Mouse (Mus musculus): ENCODE results near the gene Gm20662. TPM values are rescaled to one million over a fixed set of nuclear protein-coding genes. Genes with fewer than 3 reads are reported as not detected.

Gene Gm20662
- polyA plus RNA-seq, 1 experiment from 2014 or later, result 0.25 TPM

GRCm38 (mm10) chr9:107955613-107956289 lies 40.4 kb upstream of the Gm20662 start:
- Histone ChIP-seq H3K9ac (ENCODE audit: low read depth, low read length) (no peak overlapping the region), H3K36me3 (ENCODE audit: insufficient read depth, low read length) (peaks cover 9% of the 10 kb centered on the region), H3K4me3 (replicated peaks; ENCODE audit: low read depth, low read length) (no peak overlapping the region), H3K4me2 (ENCODE audit: low read length) (no peak overlapping the region), H3K27me3 (ENCODE audit: insufficient read depth, low read length) (no peaks in the 10 kb centered on the region), H3K27ac (no peak overlapping the region), H3K4me1 (replicated peaks; ENCODE audit: insufficient read depth, low read length) (no peaks in the 10 kb centered on the region), H3K9me3 (replicated peaks; ENCODE audit: low read length) (no peaks in the 10 kb centered on the region)
- no peak for TF ChIP-seq CTCF (IDR thresholded peaks at IDR 0.05; ENCODE audit: low read depth)
- no peak for DNase-seq (ENCODE audit: low spot score)
- ATAC-seq (replicated peaks; ENCODE audit: low FRiP score, low read depth), result no peak
- WGBS, result 83% methylated on average over 6 of the region's 6 CpGs

- no peak for TF ChIP-seq CTCF (IDR thresholded peaks at IDR 0.05; ENCODE audit: low read depth)
- no peaks in the 10 kb centered on the region for H3K4me1 ChIP-seq (replicated peaks; ENCODE audit: insufficient read depth, low read length)
- H3K4me2 ChIP-seq (ENCODE audit: low read length), result no peak overlapping the region
- whole genome bisulfite sequencing, result 64% methylated on average over 6 of the region's 6 CpGs
- peaks cover 9% of the 10 kb centered on the region for H3K36me3 ChIP-seq (ENCODE audit: insufficient read depth, low read length)
- H3K27me3 ChIP-seq (ENCODE audit: insufficient read depth, low read length), result no peaks in the 10 kb centered on the region
- H3K4me3 ChIP-seq (replicated peaks; ENCODE audit: low read depth, low read length), result no peak overlapping the region
- DNase-seq (ENCODE audit: low spot score), result no peak
- ATAC-seq (replicated peaks; ENCODE audit: low FRiP score, low read depth), result no peak
- no peak overlapping the region for H3K9ac ChIP-seq (ENCODE audit: low read depth, low read length)
- no peaks in the 10 kb centered on the region for H3K9me3 ChIP-seq (replicated peaks; ENCODE audit: low read length)
- H3K27ac ChIP-seq, result no peak overlapping the region
Measured at GRCm38 (mm10) chr9:107957141-107957540, 39.0 kb upstream of the Gm20662 start.

GRCm38 (mm10) chr9:107959896-107960295 lies 36.3 kb upstream of the Gm20662 start:
- peaks cover 9% of the 10 kb centered on the region for H3K36me3 ChIP-seq (ENCODE audit: insufficient read depth, low read length)
- no peak overlapping the region for H3K4me3 ChIP-seq (replicated peaks; ENCODE audit: low read depth, low read length)
- H3K27me3 ChIP-seq (ENCODE audit: insufficient read depth, low read length), result no peaks in the 10 kb centered on the region
- DNase-seq (ENCODE audit: low spot score) (no peak), ATAC-seq (replicated peaks; ENCODE audit: low FRiP score, low read depth) (no peak)
- no peak for TF ChIP-seq CTCF (IDR thresholded peaks at IDR 0.05; ENCODE audit: low read depth)
- no peak overlapping the region for H3K4me2 ChIP-seq (ENCODE audit: low read length)
- H3K9ac ChIP-seq (ENCODE audit: low read depth, low read length), result no peak overlapping the region
- H3K27ac ChIP-seq, result no peak overlapping the region
- H3K9me3 ChIP-seq (replicated peaks; ENCODE audit: low read length), result no peaks in the 10 kb centered on the region
- no peaks in the 10 kb centered on the region for H3K4me1 ChIP-seq (replicated peaks; ENCODE audit: insufficient read depth, low read length)
- 37% methylated on average over 6 of the region's 6 CpGs for WGBS

GRCm38 (mm10) chr9:107960928-107961327 lies 35.2 kb upstream of the Gm20662 start:
- H3K36me3 ChIP-seq (ENCODE audit: insufficient read depth, low read length), result peaks cover 9% of the 10 kb centered on the region
- H3K9me3 ChIP-seq (replicated peaks; ENCODE audit: low read length), result no peaks in the 10 kb centered on the region
- H3K4me2 ChIP-seq (ENCODE audit: low read length), result no peak overlapping the region
- no peak overlapping the region for H3K27ac ChIP-seq
- H3K4me3 ChIP-seq (replicated peaks; ENCODE audit: low read depth, low read length), result no peak overlapping the region
- WGBS, result 82% methylated on average over 4 of the region's 4 CpGs
- H3K27me3 ChIP-seq (ENCODE audit: insufficient read depth, low read length), result no peaks in the 10 kb centered on the region
- H3K4me1 ChIP-seq (replicated peaks; ENCODE audit: insufficient read depth, low read length), result no peaks in the 10 kb centered on the region
- TF ChIP-seq CTCF (IDR thresholded peaks at IDR 0.05; ENCODE audit: low read depth), result peak; percentile 52
- ATAC-seq (replicated peaks; ENCODE audit: low FRiP score, low read depth), result no peak
- peak; percentile 36 for DNase-seq (ENCODE audit: low spot score)
- H3K9ac ChIP-seq (ENCODE audit: low read depth, low read length), result no peak overlapping the region

GRCm38 (mm10) chr9:107961351-107961762 lies 34.8 kb upstream of the Gm20662 start:
- Histone ChIP-seq H3K4me1 (replicated peaks; ENCODE audit: insufficient read depth, low read length) (no peaks in the 10 kb centered on the region), H3K9me3 (replicated peaks; ENCODE audit: low read length) (no peaks in the 10 kb centered on the region), H3K9ac (ENCODE audit: low read depth, low read length) (no peak overlapping the region), H3K36me3 (ENCODE audit: insufficient read depth, low read length) (peaks cover 9% of the 10 kb centered on the region), H3K27me3 (ENCODE audit: insufficient read depth, low read length) (no peaks in the 10 kb centered on the region), H3K27ac (no peak overlapping the region), H3K4me2 (ENCODE audit: low read length) (no peak overlapping the region), H3K4me3 (replicated peaks; ENCODE audit: low read depth, low read length) (no peak overlapping the region)
- no peak for ATAC-seq (replicated peaks; ENCODE audit: low FRiP score, low read depth)
- no peak for DNase-seq (ENCODE audit: low spot score)
- 81% methylated on average over 10 of the region's 10 CpGs for WGBS
- TF ChIP-seq CTCF (IDR thresholded peaks at IDR 0.05; ENCODE audit: low read depth), result no peak

GRCm38 (mm10) chr9:107961881-107962280 lies 34.3 kb upstream of the Gm20662 start:
- Histone ChIP-seq H3K4me2 (ENCODE audit: low read length) (no peak overlapping the region), H3K9ac (ENCODE audit: low read depth, low read length) (no peak overlapping the region), H3K4me1 (replicated peaks; ENCODE audit: insufficient read depth, low read length) (no peaks in the 10 kb centered on the region), H3K9me3 (replicated peaks; ENCODE audit: low read length) (no peaks in the 10 kb centered on the region), H3K4me3 (replicated peaks; ENCODE audit: low read depth, low read length) (no peak overlapping the region), H3K36me3 (ENCODE audit: insufficient read depth, low read length) (peaks cover 9% of the 10 kb centered on the region), H3K27ac (no peak overlapping the region), H3K27me3 (ENCODE audit: insufficient read depth, low read length) (no peaks in the 10 kb centered on the region)
- TF ChIP-seq CTCF (IDR thresholded peaks at IDR 0.05; ENCODE audit: low read depth), result peak; percentile 65
- 45% methylated on average over 5 of the region's 5 CpGs for WGBS
- DNase-seq (ENCODE audit: low spot score) (peak; percentile 67), ATAC-seq (replicated peaks; ENCODE audit: low FRiP score, low read depth) (no peak)

- H3K27ac ChIP-seq, result no peak overlapping the region
- no peaks in the 10 kb centered on the region for H3K27me3 ChIP-seq (ENCODE audit: insufficient read depth, low read length)
- H3K9ac ChIP-seq (ENCODE audit: low read depth, low read length), result no peak overlapping the region
- no peak for TF ChIP-seq CTCF (IDR thresholded peaks at IDR 0.05; ENCODE audit: low read depth)
- ATAC-seq (replicated peaks; ENCODE audit: low FRiP score, low read depth), result no peak
- H3K9me3 ChIP-seq (replicated peaks; ENCODE audit: low read length), result no peaks in the 10 kb centered on the region
- no peak for DNase-seq (ENCODE audit: low spot score)
- no peaks in the 10 kb centered on the region for H3K4me1 ChIP-seq (replicated peaks; ENCODE audit: insufficient read depth, low read length)
- peaks cover 5% of the 10 kb centered on the region for H3K36me3 ChIP-seq (ENCODE audit: insufficient read depth, low read length)
- H3K4me3 ChIP-seq (replicated peaks; ENCODE audit: low read depth, low read length), result no peak overlapping the region
- no peak overlapping the region for H3K4me2 ChIP-seq (ENCODE audit: low read length)
- WGBS, result 95% methylated on average over 9 of the region's 9 CpGs
Measured at GRCm38 (mm10) chr9:107962916-107963315, 33.2 kb upstream of the Gm20662 start.

Data from kidney, postnatal 0 days (tissue).